Mouse (Mus musculus) neural tube, embryonic 10.5 days (tissue): Measurements from ENCODE around the gene Oxgr1.
"Not testable (repeated sequence)": the region's sequence is repeated elsewhere in the genome, so short reads cannot be mapped to it uniquely, and the experiment has no call there.

Experiments used
- DNase-seq: peaks from one replicate; pipeline ENCODE4 v3.0.0-alpha.2; 2017; ENCODE audit warnings: low spot score; ENCODE audit errors: extremely low spot score

Gene Oxgr1

GRCm38 (mm10) chr14:120042187-120042820, at the start of gene Oxgr1:
Gene Oxgr1, minus strand, starts transcription at chr14:120042435.
- DNase-seq = no peak

DNA sequence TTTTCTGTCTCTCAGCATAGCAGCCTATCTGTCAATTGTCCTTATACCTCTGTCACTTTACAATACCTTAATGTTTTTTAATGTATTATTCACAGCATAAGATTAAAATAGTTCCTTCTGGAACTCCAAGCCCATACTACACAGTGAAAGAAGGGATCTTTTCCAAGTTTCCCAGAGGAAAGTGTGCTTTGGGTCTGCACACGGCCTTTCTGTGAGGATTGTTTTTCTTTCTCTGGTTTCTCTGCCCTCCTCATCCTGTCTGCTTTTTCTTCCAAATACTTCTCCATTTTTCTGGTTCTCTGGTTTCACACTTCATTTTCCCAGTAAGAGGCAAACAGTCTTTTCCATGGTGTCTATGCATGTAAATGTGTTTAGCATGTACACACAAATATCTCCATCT, 48.2 kb upstream of the Oxgr1 start:
- no peak for DNase-seq

GRCm38 (mm10) chr14:120089649-120090360, 47.6 kb upstream of the Oxgr1 start:
- peak; percentile 29 for DNase-seq

GRCm38 (mm10) chr14:120089006-120089648, 46.9 kb upstream of the Oxgr1 start:
- DNase-seq = peak; percentile 27

DNA sequence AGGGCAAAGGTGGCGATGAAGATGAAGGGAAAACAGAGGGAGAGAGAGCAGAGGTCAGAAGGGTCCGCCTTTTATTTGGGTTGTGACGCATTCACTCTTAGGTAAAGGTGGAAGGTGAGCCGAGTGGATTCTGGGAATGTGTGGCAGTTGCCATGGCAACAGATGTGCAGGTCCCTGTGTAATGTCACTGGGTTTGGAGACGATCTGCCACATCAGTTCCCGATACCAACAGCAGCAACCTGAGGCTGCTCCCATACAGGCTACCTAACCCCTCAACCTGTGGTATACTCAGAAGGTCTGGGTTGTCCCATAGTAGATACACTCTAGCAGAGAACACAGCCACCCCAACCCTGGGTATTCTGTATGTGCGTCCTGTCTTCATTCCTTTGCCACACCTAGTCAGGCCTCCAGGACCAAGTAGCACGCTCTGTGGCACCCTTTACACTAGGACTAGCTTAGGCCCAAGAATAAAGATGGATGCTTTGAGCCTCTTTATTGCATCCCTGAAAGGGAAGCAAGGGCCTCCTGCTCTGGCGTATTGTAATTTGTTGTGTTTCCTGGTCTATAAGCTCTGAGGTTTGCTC, 41.9 kb upstream of the Oxgr1 start:
- DNase-seq = no peak

GRCm38 (mm10) chr14:120076192-120076591, 34.0 kb upstream of the Oxgr1 start:
- no peak for DNase-seq

- DNase-seq = no peak
These were observed 33.5 kb upstream of the Oxgr1 start for GRCm38 (mm10) chr14:120075746-120076145.

DNA sequence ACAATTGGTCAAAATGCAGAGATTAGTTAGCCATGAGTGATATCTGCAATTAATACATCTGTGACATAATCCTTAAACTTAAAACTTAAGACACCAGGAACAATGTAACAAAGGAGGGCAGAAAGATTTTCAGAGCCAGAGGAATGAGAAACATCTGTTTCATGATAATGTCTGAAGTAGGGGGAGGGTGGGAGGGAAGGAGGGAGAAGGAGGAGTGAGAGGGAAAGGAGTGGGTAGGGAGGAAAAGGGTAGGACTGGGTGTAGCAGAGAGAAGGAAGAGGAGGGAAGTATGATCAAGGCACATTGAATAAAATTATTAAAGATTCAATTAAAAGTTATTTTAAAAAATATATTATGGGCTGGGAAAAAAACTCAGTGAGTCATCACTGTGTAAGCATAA, 32.0 kb upstream of the Oxgr1 start:
- DNase-seq = no peak

- DNase-seq = peak; percentile 48
These were observed 18.9 kb upstream of the Oxgr1 start for GRCm38 (mm10) chr14:120061096-120061495.

GRCm38 (mm10) chr14:120033454-120033853, 8.8 kb downstream of the Oxgr1 start:
- DNase-seq = no peak

- no peak for DNase-seq
These were observed 22.3 kb downstream of the Oxgr1 start for GRCm38 (mm10) chr14:120019948-120020347.

DNA sequence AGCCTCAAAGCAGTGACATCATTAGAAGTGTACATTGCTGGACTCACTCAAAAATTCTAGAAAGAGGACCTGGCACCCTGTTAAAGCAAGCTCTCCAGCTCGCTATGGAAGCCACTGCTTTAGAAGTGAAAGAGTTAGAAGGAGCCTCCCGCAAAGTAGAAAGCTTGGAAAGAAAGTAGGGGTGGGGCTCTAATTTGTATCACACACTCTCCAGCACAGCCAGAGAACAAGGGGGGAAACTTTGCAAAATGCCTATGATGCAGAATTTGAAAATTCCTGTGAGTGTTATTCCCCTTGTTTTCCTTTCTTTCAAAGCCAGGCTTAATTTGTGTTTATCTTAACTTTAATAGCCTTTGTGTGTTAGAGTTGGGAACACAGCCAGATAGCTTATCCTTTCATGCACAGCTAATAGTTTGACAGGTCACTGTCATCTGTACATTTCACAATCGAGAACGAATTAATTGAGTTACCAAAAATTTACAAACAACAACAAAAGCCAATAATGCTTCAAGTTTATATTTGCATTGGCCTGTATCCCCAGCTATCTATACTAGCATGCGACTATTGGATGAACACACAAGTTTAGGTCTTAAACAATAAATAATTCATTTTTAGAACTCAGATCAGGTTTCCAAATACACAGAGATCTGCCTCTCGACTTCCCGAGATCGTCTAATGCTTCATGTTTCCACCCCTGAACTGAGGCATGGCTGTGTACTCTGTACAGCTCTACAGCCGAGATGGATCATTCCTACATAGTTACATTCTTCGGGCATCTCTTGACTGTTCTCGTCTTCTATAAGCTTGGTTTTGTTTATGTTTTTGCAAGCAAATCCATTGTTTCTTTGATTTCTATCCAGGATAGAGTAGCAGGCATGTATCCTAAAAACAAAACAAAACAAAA, 32.0 kb downstream of the Oxgr1 start:
- no peak for DNase-seq

GRCm38 (mm10) chr14:120005153-120005552, 37.1 kb downstream of the Oxgr1 start:
- DNase-seq = no peak

GRCm38 (mm10) chr14:120003661-120004060, 38.6 kb downstream of the Oxgr1 start:
- no peak for DNase-seq

DNA sequence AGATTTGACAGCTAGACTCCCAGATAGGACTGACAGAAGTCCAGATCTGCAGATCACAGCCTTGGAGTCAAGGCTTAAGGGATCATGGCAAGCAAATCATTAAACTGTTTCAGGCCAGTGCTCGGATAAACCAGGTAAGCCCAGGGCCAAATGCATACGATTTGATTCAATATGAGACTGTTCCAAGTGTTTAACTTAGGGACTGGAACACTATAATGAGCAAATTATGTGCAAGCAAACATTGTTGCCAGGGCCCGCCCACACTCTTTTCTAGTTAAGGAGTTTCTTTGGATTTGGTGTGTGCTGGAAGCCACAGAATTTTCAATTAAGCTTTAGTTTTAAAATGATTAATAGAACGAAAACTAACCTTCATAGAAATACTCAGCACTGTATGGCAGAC, 39.6 kb downstream of the Oxgr1 start:
- DNase-seq = no peak

- DNase-seq = no peak
These were observed 52.6 kb downstream of the Oxgr1 start for GRCm38 (mm10) chr14:119989651-119990050.

DNA sequence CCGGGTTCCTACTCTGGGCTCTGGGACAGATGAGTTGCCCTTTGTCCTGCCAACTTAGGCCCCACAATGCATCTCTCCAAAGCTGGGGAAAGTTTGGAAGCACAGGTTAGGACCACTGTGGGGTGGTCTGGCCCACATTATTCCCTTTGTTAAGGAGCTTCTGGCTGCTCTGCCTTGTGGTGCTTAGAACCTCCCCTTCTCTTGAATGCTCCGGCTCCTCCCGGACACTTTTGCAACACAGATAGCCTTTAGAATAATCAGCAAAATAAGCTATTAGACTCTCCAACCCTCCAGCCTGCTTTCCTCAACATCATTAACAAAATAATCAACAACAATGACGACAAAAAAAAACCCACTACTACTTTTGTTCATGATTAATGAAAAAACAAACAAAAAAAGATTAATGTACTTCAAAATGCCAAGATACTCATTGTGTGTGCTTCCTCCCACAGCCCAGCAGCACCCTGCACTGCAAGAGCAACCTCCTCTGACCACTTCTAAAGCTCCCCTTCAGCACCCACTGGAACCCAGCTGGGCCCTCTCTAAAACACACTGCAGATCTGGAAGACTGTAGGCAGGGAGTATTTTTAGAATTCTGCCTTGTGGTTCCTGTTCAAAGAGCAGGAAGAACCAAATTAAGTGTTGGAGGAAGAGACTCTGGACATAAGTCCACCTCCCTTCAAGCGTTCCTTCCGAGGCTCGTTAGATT, 53.1 kb downstream of the Oxgr1 start:
- DNase-seq = no peak

DNA sequence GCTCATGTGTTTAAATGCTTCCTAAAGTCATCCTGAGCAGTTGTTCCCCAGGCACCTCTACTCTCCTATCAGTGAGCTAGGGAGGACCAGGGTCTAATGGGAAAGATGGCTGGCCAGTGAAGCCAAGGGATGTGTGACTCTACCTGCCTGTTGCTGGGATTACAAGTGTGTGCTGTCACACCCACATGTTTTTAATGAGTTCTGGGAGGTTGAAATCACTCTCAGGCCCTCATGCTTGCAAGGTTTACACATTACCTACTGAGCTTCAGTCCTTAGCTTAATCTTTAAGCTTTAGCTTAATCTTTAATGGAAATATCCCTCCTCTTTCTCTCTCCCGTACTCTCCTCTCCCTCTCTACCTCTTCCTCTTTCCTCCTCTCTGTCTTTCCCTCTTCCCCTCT, 55.0 kb downstream of the Oxgr1 start:
- DNase-seq = no peak

GRCm38 (mm10) chr14:119986778-119987177, 55.5 kb downstream of the Oxgr1 start:
- no peak for DNase-seq

DNA sequence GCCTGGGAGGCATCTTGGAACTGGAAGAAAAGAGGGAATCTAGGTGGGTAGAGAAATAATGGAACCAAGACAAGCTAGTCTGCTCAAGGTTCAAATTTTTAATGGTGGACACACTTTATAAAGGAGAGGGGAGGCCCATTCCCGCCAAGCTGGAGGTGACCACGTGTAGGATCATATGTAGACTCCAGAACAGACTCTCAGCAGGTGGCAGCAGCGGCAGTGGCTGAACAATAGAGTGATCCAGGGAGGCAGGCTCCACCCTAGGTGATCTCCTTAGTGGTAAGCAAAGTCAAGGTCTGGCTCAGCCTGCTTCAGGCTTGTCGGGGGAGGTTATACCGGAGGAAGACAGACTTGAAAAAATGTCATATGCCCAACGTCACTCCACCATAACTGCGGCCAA, 55.9 kb downstream of the Oxgr1 start:
- DNase-seq = not testable (repeated sequence)

- no peak for DNase-seq
These were observed 60.9 kb downstream of the Oxgr1 start for GRCm38 (mm10) chr14:119981314-119981713.
